Mouse (Mus musculus) mouse trophoblast stem cell (cell line): ENCODE results near the gene Ercc6l.

Experiments used
- in situ Hi-C, 2 experiments: fragments of 300-500 bp; cut with MseI, MboI; formaldehyde crosslinking; loops; 2 replicates in 1 of 2; 3 replicates in 1 of 2; pipeline ENCODE4 v1.15.1; 2025

Ercc6l gene

DNA sequence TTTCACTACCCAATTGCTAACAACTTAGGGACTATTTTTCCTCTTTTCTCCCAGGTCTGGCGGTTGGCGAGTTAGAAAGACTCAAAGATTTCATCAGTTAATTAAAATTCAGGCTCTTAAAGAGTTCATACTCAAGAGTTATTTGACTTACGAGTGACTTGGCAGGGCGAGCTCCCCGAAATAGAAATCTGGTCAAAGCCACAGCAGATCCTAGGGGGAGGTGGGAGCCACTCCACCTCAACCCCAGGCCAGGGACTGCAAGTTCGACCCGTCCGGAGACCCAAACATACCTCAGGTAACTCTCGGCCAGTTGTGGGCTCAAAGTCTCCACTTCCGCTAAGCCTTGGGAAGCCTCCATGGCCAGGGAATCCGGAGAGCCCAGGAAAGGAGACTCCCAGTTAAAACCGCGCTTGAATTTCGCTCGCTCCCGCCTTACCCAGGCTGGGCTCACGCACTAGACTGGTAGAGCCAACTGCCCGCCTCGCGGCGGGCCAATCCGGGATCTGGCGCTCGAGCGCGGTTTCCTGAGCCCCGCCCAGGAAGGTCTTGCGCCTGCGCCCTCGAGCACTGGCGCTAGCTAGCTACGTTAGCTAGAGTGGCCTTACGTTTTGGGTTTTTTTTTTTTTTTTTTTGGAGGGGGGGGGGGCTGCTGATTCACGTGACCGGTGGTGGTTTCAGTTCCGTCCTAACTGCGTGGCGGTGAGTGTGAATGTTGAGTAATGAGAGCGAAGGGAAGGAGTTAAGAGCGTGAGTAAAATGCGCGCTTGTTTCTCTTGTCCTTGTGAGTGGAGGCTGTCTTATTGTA lies at the start of gene Ercc6l:
Gene Ercc6l, minus strand, starts transcription at position 474 of the 805 bp plus-strand sequence.
- in situ Hi-C loops, result no loop called here

DNA sequence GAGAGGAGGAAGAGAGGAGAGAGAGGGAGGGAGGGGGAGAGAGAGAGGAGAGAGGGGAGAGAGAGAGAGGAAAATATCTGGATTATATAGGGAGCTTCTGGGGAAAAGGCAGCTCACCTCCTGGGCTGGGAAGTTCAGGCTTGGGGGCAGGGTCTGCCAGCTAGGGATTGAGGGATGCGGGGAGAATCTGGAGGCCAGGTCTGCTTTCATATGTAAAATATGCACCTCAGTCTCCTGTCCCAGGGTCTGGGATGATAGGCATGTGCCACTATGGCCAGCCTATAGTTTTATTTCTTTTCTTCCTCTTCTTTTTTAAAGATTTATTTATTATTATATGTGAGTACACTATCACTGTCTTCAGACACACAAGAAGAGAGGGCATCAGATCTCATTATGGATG lies 33.9 kb upstream of the Ercc6l start:
- in situ Hi-C loops, result no loop called here

DNA sequence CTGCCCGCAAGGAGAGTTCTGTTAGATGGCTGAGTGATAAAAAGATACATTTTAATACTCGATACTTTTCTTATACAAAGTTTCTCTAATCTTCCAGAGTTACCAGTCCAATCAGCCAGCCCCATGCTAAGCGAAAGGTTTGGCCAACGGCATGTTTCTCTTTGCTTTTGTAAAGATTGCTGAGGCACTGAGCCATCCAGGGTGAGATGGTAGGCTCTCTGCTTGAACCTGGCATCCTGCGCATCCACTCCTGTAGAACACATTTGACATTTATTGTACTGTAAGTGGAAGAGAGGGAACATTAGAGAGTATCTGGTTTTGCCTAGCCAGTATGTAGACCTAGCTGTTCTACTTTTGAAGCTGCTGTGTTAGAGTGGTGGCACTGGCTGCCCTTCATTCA lies 32.7 kb upstream of the Ercc6l start:
- in situ Hi-C loops, result no loop called here

DNA sequence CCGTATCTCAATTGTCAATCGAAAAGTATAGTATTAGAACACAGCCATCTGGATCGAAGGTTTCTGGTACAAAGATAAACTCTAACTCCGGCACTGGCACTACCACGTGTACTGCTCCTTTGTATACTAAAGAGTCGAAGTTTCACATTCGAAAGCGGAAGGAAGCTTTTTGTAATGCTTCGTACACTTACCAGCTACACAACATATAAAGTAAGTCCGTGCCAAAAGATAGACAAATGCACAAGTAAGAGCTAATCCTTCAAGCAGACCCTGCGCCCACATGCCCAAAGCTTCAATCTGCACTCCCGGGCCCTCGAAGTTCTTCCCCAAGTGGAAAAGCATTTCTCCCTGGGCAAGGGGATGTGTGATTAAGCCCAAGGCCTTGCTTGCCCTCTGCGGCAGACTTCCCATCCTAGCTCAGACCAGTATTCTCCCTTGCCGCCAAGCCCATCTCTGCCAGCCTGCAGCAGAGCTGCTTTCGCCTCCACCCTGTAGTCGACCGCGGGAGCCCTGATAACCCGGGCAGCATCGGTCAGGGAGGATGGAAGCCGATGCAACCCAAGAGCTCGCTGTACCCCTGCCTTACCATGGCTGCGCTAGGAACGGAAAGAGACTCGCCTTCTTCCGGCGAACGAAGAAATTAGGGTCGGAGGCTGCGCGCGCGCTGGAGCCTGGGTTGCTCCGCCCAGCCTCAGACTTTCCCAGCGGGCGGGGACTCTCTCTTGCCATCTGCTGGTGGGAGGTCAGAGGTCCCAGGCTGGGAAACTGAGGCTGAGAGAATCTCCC lies 32.0 kb upstream of the Ercc6l start, which contains the start of gene Rps4x:
Gene Rps4x, minus strand, starts transcription at position 683 of the 786 bp plus-strand sequence.
- in situ Hi-C loops, result no loop called here

DNA sequence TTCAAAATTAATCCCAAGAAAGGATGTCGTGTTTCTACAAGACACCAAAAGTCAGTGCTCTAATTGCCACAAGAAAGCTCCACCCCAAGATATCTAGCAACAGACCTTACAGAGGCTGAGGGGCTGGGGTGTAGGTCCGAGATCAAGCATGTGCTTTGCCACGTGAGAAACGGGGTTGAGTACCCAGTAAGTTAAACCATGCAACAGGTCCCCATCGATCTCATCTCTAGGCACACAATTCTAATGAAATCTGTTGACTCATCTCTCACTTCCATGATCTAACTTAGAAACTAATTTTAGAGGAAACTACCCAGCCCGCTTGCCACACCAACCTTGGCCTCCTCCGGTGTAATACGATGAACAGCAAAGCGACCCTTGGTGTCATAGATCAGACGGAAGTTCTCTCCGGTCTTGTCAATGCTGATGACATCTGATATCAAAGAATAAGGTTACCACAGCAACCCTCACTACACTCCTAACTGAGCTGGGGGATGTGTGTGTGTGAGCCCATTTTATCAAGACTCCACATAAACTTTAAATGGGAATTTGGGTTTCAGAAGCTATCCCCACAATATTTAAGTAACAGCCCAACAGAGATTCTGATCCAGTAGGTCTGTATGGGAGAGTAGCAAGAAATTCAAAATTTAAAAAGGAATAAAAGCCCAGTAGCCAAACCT lies 30.3 kb upstream of the Ercc6l start:
- in situ Hi-C loops, result no loop called here

DNA sequence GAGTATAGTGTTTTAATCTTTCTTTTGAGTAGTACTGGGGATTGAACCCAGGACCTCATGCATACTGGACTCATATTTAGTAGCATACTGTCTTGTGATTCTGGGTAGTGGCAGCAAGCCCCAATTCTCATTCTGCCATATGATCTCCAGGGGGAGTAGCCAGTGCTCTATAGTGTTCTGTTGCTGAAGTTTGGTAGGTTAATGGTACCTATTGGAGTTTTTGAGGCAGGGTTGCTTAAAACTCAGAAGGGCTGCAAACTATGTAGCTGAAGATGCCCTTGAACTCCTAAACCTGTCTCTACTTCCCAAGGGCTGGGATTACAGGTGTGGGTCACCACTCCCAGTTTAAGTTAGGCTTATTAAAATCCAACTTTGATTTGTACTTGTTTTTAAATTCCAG lies 25.7 kb upstream of the Ercc6l start:
- in situ Hi-C loops, result no loop called here

DNA sequence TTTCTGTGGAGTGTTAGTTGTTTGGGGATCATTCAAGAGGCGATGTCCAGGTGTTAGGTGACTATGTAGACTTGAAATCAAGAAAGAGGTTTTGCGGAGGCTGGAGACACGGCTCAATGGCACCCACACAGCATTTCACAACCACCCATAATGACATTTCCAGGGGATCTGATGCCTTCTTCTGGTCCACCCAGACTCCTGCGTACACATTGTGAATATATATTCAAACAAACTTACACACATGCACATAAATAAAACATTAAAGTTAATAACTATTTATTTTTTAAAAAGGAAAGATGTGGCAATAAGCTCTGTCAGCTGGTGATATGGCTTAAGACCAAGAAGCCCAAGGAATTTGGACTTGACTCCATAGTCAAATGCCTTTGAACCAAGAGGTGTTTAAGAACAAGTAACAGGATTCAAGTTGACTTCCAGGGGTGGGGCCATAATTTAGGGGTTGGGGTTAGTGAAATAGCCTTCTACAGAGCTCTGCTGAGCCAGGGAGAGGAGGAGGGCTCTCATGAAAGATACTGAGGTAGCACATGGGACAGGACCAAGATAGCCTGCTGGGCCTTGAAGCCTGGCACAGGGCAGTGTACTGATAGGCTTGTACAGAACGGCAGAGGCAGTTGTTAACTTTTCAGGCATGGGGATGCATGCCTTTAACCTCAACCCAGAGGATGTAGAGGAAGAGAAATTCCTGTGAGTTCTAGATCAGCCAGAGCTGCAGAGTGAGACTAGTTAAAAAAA lies 18.8 kb upstream of the Ercc6l start:
- in situ Hi-C loops, result no loop called here

DNA sequence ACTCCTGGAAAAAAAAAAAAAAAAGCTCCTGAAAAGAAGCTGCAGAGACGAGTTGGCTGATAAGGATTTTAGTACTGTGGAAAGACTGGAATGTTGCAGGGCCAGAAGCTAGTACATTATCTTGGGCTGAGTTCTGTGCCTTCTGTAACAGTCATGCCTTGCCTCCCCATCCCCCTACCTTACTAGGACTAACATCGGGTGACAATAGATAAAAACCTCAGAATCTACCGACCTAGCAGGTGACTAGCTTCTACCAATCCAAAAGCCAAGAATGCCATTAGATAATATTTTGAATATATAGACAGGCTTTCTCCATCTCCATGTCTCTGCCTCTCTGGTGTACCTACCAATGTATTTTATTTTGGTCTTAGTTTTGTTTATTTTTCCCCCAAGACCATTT lies 14.0 kb upstream of the Ercc6l start:
- in situ Hi-C loops, result no loop called here

DNA sequence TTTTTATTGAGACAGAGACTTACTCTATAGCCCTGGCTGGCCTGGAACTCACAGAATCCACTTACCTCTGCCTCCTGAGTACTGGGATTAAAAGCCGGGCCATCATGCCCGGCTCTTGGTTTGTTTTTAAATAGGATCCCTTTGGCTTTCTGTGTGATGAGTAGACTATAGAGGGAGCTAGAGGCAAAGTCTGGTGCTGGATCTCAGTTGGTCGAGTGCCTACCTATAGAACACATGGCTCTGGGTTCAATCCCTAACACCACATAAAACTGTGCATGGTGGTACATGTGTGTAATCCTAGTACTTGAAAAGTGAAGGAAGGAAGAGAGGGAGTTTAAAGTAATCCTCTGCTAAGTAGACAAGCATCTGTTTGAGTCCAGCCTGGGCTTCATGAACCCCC lies 13.2 kb upstream of the Ercc6l start:
- in situ Hi-C loops, result no loop called here

DNA sequence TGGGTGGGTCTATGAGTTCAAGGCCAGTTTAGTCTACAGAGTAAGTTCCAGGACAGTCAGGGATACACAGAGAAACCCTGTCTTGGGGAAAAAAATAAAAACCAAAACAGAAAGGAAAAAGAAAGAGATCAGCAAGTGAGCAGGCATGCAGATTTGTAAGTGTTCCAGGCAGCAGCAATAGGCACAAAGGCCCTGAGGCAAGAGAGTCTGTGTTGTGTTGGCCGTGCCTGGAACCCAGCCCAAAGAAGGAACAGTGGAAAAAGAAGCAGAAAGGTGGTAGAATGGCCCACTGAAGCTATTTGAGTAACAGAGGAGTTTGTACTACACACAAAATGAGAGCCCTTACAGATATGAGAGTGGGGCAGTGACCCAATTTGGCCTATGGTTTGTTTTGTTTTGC lies 12.8 kb upstream of the Ercc6l start:
- in situ Hi-C loops, result no loop called here

DNA sequence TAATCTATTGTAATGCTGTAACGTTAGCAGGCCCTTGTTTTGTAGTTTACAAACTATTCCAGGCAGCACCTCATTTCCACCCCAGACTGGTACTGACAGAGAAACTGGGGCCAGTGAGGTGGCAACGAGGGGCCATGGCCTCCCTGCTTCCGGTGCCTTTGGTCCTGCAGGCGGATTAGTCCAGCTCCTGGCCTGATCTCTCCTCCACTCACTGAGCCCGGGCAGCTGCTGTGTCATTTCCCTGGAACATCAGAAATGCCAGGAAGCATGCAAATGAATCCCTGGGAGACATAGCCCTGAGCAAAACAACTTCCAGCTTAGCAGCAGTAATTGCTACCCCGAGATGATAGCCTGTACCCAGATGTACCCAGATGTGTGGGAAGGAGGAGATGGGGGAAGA lies 10.1 kb upstream of the Ercc6l start:
- in situ Hi-C loops, result no loop called here

DNA sequence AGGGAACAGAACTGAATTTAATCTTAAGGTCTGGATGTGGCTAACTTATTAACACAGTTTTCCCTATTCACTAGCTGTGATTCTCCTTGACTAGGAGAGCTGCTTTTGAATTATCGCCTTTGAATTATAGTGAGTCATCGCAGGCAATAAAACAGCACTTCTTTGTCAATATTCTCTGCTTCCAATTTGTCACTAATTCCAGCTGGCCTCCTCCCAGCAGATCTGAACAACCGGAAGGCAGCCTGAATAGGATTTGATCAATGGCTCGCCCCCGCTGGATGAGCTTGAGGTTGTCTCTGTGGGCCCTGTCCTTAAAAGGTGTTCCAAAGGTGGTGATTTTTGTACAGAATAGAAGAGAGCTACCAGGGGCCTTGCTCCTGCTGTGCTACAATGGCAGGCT lies 9.6 kb upstream of the Ercc6l start:
- in situ Hi-C loops, result no loop called here

DNA sequence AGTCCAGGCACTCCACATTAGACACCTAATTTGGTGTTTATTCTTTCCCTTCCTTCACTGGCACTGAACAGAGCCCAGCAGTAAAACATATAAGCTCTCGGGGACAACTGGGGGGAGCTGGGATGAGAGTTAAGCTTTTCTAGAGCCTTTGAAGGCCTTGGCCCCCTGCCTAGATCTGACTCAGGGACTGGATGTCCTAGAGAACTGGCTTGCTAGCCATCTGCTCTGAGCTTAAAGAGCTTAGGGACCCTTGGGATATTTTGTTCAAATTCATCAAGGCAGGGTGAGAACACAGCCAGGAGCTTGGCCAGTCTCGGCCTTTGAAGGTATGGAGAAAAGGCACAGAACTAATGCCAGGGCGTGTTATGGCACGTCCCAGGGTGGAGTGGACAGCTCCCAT lies 6.6 kb upstream of the Ercc6l start:
- in situ Hi-C loops, result no loop called here

DNA sequence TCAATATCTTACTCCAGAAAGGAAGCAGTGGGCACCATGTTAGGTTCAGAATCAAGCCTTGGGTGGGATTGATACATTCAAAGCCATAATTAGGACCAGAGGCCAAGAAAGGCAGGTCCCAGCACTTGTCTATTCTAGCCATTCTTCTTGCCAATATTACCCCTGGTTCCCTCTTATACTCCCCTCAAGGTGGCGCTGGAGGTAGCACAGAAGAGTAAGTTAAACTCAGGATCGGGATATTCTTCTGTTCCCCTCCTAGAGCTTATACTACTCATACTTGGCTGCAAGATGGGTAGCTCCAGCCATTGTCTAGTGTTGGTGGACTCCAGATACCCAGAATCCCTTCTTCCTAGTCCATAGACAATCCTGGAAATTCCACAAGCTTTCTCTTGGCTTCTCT lies 6.2 kb upstream of the Ercc6l start:
- in situ Hi-C loops, result no loop called here

DNA sequence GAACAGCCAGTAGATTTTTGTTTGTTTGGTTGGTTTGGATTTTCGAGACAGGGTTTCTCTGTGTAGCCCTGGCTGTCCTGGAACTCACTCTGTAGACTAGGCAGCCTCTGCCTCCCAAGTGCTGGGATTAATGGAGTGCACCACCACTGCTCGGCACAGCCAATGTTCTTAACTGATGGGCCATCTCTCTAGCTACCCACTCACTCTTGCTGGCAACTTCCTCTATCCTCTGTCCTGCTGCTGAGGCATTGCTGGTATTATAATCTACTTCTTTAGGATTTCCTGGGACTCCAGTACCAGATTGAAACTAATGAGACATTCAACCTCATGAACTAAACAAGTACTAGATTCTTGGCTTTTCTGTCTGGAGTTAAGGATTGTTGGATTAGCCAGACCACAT lies 3.6 kb upstream of the Ercc6l start:
- in situ Hi-C loops, result no loop called here

DNA sequence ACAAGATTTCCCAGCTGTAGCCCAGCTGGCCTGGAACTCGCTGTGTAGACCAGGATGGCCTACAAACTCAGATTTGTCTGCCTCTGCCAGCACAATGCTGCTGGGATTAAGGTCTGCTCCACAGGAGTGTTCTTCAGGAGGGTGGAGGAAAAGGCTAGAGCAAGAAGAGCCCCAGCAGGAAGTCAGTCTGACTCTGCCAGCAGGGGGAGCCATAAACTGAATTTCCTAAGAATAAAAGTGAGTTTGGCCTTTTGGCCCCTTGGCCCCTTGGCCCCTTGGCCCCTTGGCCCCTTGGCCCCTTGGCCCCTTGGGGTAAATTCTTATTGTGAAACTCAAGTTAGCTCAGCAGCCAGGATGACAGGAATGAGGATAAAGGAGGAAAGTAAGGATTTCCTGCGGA lies 2.9 kb upstream of the Ercc6l start:
- in situ Hi-C loops, result no loop called here

DNA sequence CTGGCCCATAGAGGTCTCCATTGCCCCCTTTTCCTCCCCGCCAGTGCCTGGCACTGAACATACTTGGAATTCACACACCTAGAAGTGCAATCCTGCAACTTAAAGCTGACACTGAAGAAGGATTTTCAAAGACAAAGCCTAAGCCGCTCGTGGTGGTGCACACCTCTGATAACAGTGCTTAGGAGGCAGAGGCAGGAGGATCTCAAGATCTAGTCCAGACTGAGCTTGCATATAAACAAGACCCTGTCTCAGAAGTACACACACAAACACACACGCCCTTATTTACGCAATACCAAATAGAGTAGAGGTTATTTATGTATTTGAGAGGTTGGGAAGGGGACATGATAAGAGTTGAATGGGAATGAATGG lies 516 bp upstream of the Ercc6l start:
- in situ Hi-C loops, result no loop called here

DNA sequence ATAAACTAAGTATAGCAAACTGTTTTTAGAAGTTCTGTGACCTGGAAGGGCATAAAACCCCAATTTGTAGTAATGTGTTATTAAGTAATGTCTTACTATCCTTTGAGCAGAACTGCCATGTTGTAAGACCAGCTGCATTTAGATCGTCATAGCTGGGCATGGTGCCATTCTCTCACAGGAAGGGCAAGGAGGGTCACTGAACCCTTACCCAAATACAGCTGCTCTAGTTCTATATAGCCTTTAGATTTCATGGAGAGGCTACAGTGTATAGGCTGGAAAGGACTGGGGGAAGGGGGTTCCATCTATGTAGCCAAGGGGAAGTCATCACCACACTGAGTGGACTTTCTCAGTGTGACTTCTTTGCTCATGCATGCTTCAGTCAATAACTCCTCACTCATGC lies 15.7 kb downstream of the Ercc6l start:
- in situ Hi-C loops, result no loop called here

DNA sequence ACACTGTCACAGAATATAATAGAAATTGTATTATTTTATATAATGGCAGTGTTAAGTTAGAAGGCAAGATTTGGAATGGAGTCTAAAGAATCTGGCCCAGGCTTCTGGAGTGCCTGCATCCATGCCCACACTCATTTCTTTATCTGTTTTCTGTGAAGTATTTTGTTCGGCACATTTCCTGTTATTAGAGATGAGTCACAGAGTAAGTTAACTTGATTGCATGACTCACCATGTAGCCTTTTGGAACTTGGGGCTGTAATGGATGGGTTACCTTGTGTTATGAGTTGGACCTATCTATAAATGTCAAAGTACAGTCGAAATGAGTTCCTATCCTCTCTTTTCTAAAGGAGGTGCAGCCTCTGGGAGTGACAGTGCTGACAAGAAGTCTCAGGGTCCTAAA lies 35.6 kb downstream of the Ercc6l start:
- in situ Hi-C loops, result no loop called here

DNA sequence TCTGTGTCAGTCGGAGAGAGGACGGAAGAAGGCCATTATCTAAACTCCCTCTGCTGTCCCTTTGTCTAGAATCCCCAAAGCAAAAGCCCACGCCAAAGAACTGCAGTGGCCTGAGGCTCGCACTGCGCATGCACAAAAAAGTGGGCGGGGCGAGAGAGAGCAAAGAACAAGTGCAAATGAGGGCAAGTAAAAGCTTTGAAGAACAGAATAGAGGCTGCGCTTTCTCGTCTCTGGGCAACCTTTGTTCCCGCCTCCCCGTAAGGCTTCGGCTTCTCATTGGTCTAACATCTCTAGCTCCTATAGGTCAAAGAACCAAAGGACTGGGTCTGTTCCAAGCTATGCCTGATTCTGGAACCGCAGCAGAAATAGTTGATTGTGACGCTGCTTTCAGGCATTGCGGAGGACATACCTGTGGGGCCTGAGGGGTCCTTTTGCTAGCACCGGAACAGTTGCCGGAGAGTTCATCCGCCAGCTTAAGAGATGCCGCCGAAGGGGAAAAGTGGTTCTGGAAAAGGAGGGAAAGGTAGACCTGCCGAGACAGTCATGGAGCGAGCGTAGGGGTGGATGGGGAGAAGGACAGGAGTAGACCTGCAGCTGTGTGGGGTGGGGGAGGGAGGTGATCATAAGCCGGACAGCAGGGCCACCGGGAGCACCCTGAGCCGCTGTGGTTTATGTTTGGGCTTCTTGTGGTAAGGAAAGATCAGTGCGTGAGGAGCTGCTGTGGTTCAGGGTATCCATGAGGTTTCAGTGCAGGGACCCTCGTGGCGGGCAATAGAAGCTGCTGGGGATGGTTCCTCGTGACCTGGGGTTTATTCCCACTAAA lies 37.6 kb downstream of the Ercc6l start, which contains the start of gene Pin4:
Gene Pin4, plus strand, starts transcription at position 406 of the 823 bp plus-strand sequence.
- in situ Hi-C loops, result no loop called here

DNA sequence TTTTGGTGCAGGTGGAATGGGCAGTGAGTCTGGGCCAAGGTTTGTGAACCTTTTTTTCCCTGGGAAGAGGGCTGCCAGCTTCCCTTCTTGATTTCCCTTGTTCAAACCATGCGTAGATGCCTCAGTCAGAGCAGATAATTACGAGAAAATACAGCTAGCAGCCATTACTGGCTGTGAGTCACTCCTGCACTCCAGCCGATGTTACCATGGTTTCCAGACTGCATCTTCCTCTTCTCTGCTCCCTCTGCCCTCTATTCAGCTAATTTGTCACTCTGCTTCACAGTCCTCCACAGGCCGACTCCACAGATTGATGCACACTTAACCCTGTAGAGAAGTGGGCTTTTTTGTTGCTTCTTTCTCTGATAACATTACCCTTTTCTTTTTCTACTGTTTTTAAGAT lies 41.2 kb downstream of the Ercc6l start:
- in situ Hi-C loops, result no loop called here
